Mouse (Mus musculus) urinary bladder, postnatal 25 days (tissue): Measurements from ENCODE around the gene 3100002H09Rik.

ENCODE experiments used
- DNase-seq: peaks from one replicate; pipeline ENCODE4 v3.0.0; 2022; ENCODE audit warnings: low spot score

The 3100002H09Rik gene

GRCm38 (mm10) chr4:124615406-124615960 is 4.9 kb upstream of the 3100002H09Rik start:
- no peak for DNase-seq

DNA sequence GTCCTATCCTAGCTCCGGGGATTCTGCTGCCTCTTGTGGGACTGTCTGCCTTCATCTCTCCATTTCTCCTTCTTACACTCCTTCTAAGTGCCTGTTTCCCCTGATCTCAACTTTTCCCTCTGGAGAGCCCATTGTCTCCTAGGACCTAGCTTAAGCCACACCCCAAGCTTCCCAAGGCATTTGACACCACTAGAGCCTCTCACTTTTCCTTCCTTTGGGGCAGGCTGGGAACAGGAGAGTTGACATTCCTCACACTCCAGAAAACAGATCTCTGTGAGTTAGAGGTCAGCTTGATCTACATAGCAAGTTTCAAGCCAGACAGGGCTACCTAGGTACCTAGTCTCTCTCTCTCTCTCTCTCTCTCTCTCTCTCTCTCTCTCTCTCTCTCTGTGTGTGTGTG is 3.6 kb upstream of the 3100002H09Rik start:
- no peak for DNase-seq

DNA sequence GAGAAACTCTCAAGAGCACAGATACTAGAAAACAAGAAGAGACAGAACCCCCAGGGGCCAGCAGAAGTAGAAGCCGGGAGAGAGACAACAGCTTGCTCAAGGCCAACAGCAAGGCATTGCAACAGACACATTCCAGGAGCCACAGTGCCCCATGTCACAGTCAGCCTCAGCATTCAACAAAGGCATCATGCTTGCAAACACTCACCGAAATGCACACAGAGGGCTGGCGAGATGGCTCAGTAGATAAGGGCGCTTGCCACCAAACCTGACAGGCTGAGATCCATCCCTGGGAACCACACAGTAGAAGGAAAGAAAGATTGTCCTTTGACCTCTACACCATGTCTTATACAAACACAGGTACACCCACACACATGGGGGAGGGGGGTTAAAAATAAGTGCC is 1.2 kb upstream of the 3100002H09Rik start:
- DNase-seq: peak; percentile 19

DNA sequence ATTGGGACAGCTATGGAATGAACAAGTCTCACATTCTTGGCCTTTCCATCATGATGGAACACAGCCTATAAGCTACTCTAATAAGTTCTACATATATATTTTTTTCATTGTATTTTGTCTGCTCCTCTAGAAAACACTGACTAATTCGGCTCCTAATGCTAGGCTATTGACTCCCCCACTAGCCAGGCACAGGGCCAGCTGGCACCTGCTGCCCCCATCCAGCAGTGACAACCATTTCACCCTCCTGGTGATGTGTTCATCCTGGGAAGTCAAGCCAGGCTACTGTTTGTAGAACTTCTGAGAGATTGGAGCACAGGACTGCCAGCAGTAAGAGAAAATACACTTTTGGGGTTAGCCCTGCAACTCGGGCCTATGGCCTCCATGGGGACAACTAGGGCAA is 537 bp downstream of the 3100002H09Rik start:
- no peak for DNase-seq

GRCm38 (mm10) chr4:124607166-124607565 is 3.4 kb downstream of the 3100002H09Rik start:
- DNase-seq: no peak

- DNase-seq: no peak
Observed at GRCm38 (mm10) chr4:124606180-124606579, 4.4 kb downstream of the 3100002H09Rik start.

GRCm38 (mm10) chr4:124605255-124605654 is 5.3 kb downstream of the 3100002H09Rik start:
- DNase-seq: no peak

DNA sequence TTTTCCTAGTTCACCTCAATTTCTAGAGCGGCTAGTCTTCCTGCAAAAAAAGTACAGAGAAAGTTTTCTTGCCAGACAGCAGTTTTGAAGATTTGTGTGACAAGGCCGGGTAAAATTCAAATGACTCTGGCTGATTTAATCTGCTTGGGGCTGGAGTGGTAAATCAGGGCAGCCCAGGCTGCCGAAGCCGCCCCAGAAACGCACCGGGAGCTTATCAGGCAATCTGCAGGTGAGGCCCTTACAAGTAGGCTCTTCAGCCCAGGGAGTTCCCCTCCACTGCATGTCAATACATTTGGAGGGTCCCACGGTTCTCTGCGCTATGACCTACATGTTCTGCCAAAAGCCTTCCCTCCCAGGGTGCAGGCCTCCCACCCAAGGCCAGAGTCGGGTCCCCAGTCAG is 6.9 kb downstream of the 3100002H09Rik start:
- DNase-seq: no peak

DNA sequence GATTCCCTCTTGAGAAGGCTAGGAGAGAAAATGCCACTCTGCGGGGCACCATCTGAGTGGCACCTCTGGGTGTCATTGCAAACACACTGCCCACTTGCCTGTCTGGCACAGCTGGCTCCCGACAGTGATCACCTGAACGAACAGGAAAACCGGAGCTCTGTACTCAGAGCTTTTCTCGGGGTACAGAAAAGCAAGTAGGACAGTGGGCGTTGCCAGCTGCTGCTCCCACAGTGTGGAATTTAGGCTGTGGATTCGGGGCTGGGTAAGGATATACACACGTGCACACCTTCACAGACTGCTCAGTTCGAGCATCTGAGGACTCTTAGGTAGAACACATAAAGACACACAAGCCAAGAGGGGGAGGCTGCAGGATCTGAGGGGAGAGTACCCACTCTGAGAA is 14.7 kb downstream of the 3100002H09Rik start:
- no peak for DNase-seq

DNA sequence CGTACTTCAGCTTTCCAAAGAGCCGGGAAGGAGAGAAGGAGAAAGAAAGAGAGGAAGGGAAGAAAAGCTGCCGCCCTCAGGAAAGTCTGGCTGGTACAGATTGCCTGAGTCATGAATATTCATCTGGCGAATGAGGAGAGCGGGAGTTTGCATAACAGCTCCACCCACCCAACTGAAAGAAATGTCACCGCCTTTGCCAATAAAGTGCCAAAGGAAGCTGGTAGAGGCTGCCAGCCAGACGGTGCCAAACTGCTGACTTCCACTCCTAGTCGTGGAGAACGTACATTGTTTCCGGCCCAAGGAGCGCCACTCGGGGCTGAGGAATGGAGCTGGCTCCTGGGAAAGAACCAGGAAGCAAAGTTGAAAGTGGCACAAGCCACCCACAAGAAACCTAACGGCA is 15.7 kb downstream of the 3100002H09Rik start:
- no peak for DNase-seq

- DNase-seq: no peak
Observed at GRCm38 (mm10) chr4:124593691-124594090, 16.9 kb downstream of the 3100002H09Rik start.

- DNase-seq: no peak
Observed at GRCm38 (mm10) chr4:124593210-124593609, 17.4 kb downstream of the 3100002H09Rik start.

DNA sequence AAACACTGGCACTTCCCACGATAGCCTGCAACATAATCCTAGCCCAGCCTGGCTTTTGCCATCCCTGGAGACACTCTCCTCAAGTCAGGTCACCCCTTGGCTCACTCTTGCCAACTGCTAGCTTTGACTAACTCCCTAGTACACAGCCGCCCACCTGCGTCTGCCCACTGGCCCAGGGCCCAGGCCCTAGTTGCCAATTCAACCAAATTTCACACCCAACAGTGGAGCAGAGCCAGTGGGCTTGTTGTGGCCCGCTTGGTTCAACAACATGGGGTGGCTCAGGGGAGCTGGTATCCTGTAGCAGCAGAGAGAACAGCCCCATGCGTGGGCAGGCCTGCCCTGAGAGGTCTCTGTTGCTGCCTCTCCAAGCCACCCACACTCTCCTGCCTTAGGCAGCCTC is 18.4 kb downstream of the 3100002H09Rik start:
- no peak for DNase-seq

- DNase-seq: no peak
Observed at GRCm38 (mm10) chr4:124580695-124581094, 29.9 kb downstream of the 3100002H09Rik start.

DNA sequence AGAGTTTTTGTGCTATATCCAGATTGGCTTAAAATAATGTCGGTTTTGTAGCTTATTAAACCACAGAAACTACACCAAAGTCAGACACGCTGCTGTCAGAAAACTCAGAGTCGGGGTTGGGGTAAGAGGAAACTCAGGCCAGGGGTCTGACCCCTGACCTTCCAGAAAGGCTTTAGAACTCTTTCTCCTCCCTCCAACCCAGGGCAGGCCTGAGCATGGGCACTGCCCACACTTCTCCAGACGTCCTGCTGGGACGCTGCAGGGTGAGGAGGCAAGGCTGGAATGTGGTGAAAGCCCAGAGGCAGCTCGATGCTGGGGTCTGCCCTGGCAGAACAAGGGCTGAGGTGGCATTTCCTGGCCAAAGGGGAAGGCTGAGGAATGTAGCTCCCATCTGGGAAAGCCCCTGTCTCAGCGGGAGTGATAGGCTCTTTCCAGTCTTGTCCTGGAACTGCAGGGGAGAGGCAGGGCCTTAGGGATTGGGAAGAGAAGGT is 34.6 kb downstream of the 3100002H09Rik start:
- DNase-seq: peak; percentile 8

- DNase-seq: peak; percentile 7
Observed at GRCm38 (mm10) chr4:124575269-124575954, 35.2 kb downstream of the 3100002H09Rik start.

- no peak for DNase-seq
Observed at GRCm38 (mm10) chr4:124573586-124573985, 37.0 kb downstream of the 3100002H09Rik start.

DNA sequence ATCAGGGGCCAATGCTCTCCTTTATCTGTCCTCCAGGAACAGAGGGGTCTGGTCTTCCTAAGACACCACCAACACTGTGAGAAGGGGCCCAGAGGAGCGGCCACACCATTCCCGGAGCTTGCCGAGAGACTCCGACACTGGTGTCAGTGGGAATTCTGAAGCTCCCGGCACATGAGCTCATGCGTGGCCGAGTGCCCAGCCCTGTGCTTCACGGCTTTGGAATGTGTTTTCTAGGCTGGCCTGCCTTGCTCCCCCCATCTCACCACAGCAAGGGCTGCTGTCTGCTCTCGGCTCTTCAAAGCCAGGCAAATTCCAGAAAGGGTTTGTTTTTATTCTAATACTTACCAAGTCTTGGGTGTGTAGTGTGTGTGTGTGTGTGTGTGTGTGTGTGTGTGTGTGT is 39.6 kb downstream of the 3100002H09Rik start:
- peak; percentile 57 for DNase-seq

DNA sequence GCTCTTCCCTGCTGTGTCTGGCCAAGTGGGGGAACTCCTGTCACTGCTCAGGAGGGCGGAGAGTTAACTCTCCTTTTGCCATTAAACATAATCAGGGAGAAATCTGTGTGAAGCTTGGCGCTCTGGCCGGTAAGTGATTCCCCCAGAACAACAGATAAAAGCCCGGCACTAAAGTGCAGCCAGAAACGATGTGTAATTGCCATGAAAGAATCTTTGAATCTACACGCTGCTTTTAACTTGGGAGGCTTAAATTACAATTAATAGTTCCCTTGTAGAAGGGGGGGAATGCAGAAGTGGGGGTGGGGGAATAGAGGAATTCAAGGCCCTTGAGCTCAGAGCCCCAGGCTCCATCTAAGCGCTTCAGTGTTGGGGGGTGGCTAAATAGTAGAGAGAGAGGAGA is 40.9 kb downstream of the 3100002H09Rik start:
- no peak for DNase-seq

DNA sequence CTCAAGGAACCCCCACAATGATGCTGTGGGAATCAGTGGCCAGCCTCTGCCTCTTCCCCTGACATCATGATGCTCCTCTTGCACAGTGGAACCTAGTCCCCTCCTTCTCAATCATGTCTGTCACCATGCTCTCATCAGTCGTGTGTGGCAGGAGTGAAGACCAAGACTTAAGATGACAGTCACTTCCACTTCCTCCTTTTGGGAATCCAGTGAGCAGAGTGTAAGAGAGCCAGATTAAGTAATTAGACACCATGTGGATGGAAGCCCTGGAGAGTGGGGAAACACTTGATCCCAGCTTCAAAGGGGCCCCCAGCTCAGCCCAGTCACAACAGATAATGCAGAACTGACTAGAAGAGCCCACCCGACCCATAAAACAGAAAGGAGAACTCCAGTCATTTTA is 47.2 kb downstream of the 3100002H09Rik start:
- no peak for DNase-seq

DNA sequence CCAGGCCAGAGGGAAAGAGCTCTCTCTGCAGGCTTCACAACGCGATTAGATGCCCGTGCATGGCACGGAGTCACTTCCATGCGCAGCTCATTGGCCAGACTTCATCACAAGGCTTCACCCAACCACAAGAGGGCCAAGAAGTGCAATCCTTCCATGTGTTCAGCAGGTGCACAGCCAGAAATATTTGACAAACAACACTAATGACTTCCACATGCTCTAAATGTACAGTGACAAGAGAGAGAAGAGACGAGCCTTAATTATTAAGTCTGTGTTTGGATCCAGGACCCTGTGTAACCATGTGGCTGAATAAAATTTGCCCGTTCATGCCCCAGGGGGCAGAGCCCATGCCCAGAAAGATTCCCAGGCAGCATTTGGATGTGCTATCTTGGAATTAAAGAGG is 47.9 kb downstream of the 3100002H09Rik start:
- no peak for DNase-seq
